Mouse (Mus musculus) heart, embryonic 15.5 days (tissue): ENCODE measurements around the gene Slc5a5. TPM values are rescaled to one million over a fixed set of nuclear protein-coding genes. Genes with fewer than 3 reads are reported as not detected.

Source experiments
- ATAC-seq: fragments of 200-750 bp; cut with Nextera tagmentation; replicated peaks from 2 replicates; pipeline ENCODE4 v1.8.0; 2017; ENCODE audit warnings: low read depth, moderate TSS enrichment; ENCODE audit not compliant: insufficient number of reproducible peaks, insufficient read depth, low FRiP score
- H3K27ac ChIP-seq: fragments of 300-500 bp; sonication (generic); 2 replicates; pipeline ENCODE4 v1.5.1; 2015; ENCODE audit warnings: mild to moderate bottlenecking, inconsistent platforms
- H3K27me3 ChIP-seq: fragments of 300-500 bp; sonication (generic); 2 replicates; pipeline ENCODE4 v1.6.1; 2015; ENCODE audit warnings: inconsistent platforms
- H3K36me3 ChIP-seq: fragments of 300-500 bp; sonication (generic); 2 replicates; pipeline ENCODE4 v1.6.1; 2015; ENCODE audit warnings: mild to moderate bottlenecking, inconsistent platforms
- H3K4me1 ChIP-seq: fragments of 300-500 bp; sonication (generic); replicated peaks from 2 replicates; pipeline ENCODE4 v1.6.1; 2015; ENCODE audit warnings: inconsistent platforms
- H3K4me2 ChIP-seq: fragments of 300-500 bp; sonication (generic); 2 replicates; pipeline ENCODE4 v1.6.1; 2015; ENCODE audit warnings: inconsistent platforms, mild to moderate bottlenecking, moderate library complexity
- H3K4me3 ChIP-seq: fragments of 300-500 bp; sonication (generic); 2 replicates; pipeline ENCODE4 v1.5.1; 2015; ENCODE audit warnings: mild to moderate bottlenecking, inconsistent platforms
- H3K9ac ChIP-seq: fragments of 300-500 bp; sonication (generic); 2 replicates; pipeline ENCODE4 v1.6.1; 2015; ENCODE audit warnings: mild to moderate bottlenecking, inconsistent platforms
- H3K9me3 ChIP-seq: fragments of 300-500 bp; sonication (generic); replicated peaks from 2 replicates; pipeline ENCODE4 v1.6.1; 2016; ENCODE audit warnings: inconsistent platforms
- WGBS: fragments of 180-500 bp; shearing (Covaris S2); methylation state at CpG from one replicate; pipeline ENCODE4 v1.1.7; 2015; ENCODE audit warnings: mixed read lengths; 5-methylcytosine and 5-hydroxymethylcytosine counted together
- polyA plus RNA-seq: library from polyadenylated mRNA; unstranded; fragments of >200 nt; fragmentation: Nextera tagmentation; extraction: Ambion mirVana; gene quantifications from 2 replicates; pipeline ENCODE4 v1.2.1, GENCODE M21; 2015

Slc5a5 gene
- polyA plus RNA-seq, 1 experiment from 2014 or later = 0.09 TPM

GRCm38 (mm10) chr8:70893656-70894384 lies 1.3 kb upstream of the Slc5a5 start:
- Histone ChIP-seq H3K4me2 (no peak overlapping the region), H3K27me3 (peaks cover 46% of the 10 kb centered on the region), H3K9me3 (no peaks in the 10 kb centered on the region; the same call in 1 of the 2 replicates), H3K36me3 (peaks cover 26% of the 10 kb centered on the region), H3K4me3 (no peak overlapping the region), H3K27ac (no peak overlapping the region), H3K9ac (no peak overlapping the region), H3K4me1 (peaks cover 29% of the 10 kb centered on the region)
- WGBS = 31% methylated on average over 12 of the region's 12 CpGs
- no peak for ATAC-seq

DNA sequence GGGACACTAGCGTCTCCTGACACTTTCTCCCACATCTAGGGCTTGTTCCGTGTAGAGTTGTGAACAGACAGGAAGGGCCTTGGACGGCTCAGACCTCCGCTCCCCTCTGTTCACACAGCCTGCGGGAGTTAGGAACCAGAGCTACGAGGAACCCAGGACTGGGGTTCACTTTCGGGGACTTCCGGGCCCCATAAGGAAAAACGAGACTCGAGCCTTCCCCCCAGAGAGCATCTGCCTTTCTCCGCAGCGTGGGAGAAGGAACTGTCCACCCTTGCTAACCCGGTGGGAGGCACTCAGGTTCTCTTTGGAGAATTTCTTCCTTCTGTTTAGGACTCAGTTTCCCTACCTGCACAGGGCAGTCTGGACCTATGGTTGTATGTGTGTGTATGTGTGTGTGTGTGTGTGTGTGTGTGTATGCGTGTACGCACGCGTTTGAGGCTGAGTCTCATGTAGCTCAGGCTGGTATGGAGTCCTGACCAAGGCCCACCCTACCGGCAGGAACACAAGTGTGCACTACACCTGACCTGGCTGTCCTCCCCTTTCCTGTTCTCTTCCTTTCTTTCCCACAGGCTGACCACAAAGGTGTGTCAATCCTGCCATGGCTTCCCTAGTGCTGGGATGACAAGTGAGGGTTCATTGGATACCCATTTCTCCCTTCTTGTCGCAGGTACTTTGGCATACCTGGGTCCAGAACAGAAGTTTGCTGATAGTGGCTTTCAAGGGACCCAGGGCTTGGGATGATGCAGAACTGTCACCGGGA lies 519 bp upstream of the Slc5a5 start:
- WGBS = 23% methylated on average over 20 of the region's 20 CpGs
- Histone ChIP-seq H3K27ac (no peak overlapping the region), H3K9me3 (no peaks in the 10 kb centered on the region; the same call in 1 of the 2 replicates), H3K4me1 (peaks cover 23% of the 10 kb centered on the region), H3K9ac (no peak overlapping the region), H3K36me3 (peaks cover 26% of the 10 kb centered on the region), H3K4me3 (peak overlapping the region; percentile 34), H3K27me3 (peaks cover 46% of the 10 kb centered on the region), H3K4me2 (peak overlapping the region; percentile 51)
- ATAC-seq = no peak

GRCm38 (mm10) chr8:70891356-70891755 lies 1.2 kb downstream of the Slc5a5 start:
- ATAC-seq = no peak
- Histone ChIP-seq H3K9me3 (no peaks in the 10 kb centered on the region; the same call in 1 of the 2 replicates), H3K9ac (no peak overlapping the region), H3K4me1 (peaks cover 20% of the 10 kb centered on the region), H3K4me2 (no peak overlapping the region), H3K27ac (no peak overlapping the region), H3K36me3 (peaks cover 26% of the 10 kb centered on the region), H3K4me3 (peak overlapping the region; percentile 34; the same call in 1 of the 2 replicates), H3K27me3 (peaks cover 56% of the 10 kb centered on the region)
- 4% methylated on average over 21 of the region's 21 CpGs for WGBS

GRCm38 (mm10) chr8:70890656-70891055 lies 1.9 kb downstream of the Slc5a5 start:
- ATAC-seq = no peak
- Histone ChIP-seq H3K27me3 (peaks cover 56% of the 10 kb centered on the region), H3K9ac (no peak overlapping the region), H3K4me1 (peaks cover 13% of the 10 kb centered on the region), H3K27ac (no peak overlapping the region), H3K4me3 (no peak overlapping the region), H3K9me3 (no peaks in the 10 kb centered on the region; the same call in 1 of the 2 replicates), H3K4me2 (no peak overlapping the region), H3K36me3 (peaks cover 23% of the 10 kb centered on the region)
- WGBS = 89% methylated on average over 5 of the region's 5 CpGs

- H3K27me3 ChIP-seq = peaks cover 43% of the 10 kb centered on the region
- H3K4me1 ChIP-seq = peaks cover 11% of the 10 kb centered on the region
- H3K27ac ChIP-seq = no peak overlapping the region
- WGBS = 4% methylated on average over 18 of the region's 18 CpGs
- H3K4me2 ChIP-seq = no peak overlapping the region
- no peak overlapping the region for H3K9ac ChIP-seq
- H3K4me3 ChIP-seq = no peak overlapping the region
- no peaks in the 10 kb centered on the region; the same call in 1 of the 2 replicates for H3K9me3 ChIP-seq
- ATAC-seq = no peak
- H3K36me3 ChIP-seq = no peaks in the 10 kb centered on the region
Measured at GRCm38 (mm10) chr8:70887669-70888068, 4.9 kb downstream of the Slc5a5 start.

GRCm38 (mm10) chr8:70885612-70886011 lies 6.9 kb downstream of the Slc5a5 start:
- no peaks in the 10 kb centered on the region for H3K36me3 ChIP-seq
- no peak overlapping the region for H3K9ac ChIP-seq
- peaks cover 25% of the 10 kb centered on the region for H3K27me3 ChIP-seq
- 14% methylated on average over 12 of the region's 12 CpGs for WGBS
- peaks cover 7% of the 10 kb centered on the region for H3K4me1 ChIP-seq
- no peaks in the 10 kb centered on the region for H3K9me3 ChIP-seq
- no peak for ATAC-seq
- H3K4me3 ChIP-seq = no peak overlapping the region
- no peak overlapping the region for H3K27ac ChIP-seq
- H3K4me2 ChIP-seq = no peak overlapping the region

DNA sequence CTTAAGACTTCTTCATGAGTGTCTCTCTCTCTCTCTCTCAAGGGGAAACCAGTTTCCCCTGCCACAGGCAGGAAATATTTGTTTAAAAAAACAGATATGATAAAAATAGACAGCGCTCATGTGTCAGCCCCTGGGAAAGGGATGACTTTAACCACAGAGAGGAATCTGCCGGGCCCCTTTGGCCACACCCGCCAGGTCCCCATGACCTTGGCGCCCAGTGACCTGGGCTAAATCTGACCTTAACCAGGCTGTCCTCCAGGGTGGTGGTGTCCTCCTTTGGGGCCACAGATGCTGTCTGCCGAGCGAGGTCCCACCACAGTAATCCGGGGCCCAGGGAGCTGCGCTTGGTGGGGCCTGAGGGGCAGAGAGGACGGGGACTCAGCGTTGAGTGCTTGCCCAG lies 7.9 kb downstream of the Slc5a5 start:
- 73% methylated on average over 10 of the region's 10 CpGs for WGBS
- no peak for ATAC-seq
- Histone ChIP-seq H3K27ac (no peak overlapping the region), H3K9ac (no peak overlapping the region), H3K9me3 (no peaks in the 10 kb centered on the region), H3K36me3 (no peaks in the 10 kb centered on the region), H3K27me3 (peaks cover 18% of the 10 kb centered on the region; the same call in 1 of the 2 replicates), H3K4me1 (peaks cover 17% of the 10 kb centered on the region), H3K4me2 (no peak overlapping the region), H3K4me3 (no peak overlapping the region)

- Histone ChIP-seq H3K36me3 (no peaks in the 10 kb centered on the region), H3K9me3 (no peaks in the 10 kb centered on the region), H3K27me3 (peaks cover 15% of the 10 kb centered on the region; the same call in 1 of the 2 replicates), H3K4me1 (peaks cover 17% of the 10 kb centered on the region), H3K4me2 (no peak overlapping the region), H3K4me3 (no peak overlapping the region), H3K9ac (no peak overlapping the region), H3K27ac (no peak overlapping the region)
- 78% methylated on average over 4 of the region's 4 CpGs for WGBS
- ATAC-seq = no peak
Measured at GRCm38 (mm10) chr8:70884186-70884585, 8.4 kb downstream of the Slc5a5 start.

DNA sequence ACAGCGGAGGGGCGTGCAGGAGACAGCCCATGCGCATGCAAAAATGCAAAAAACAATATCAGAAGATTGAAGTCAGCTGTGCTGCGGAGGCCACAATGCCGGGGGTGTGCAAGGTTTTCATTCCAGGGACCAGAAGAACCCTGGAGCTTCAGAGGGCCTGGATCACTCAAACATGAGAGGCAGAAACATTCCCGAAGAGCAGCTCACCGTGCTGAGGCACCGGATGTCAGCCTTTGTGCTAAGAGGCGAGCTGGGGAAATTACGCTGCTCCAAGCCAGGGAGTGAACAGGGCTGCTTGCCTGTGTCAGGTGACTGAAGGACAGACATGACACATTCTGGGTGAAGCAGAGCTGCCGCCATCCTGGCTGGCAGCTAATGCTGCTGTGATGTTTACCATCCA lies 12.0 kb downstream of the Slc5a5 start:
- no peaks in the 10 kb centered on the region for H3K9me3 ChIP-seq
- no peak overlapping the region for H3K9ac ChIP-seq
- H3K27ac ChIP-seq = 0 out of 2 replicates have a peak overlapping the region, but pooled peaks have one; percentile 13
- H3K4me1 ChIP-seq = peaks cover 17% of the 10 kb centered on the region
- no peaks in the 10 kb centered on the region for H3K36me3 ChIP-seq
- peaks cover 3% of the 10 kb centered on the region; the same call in 1 of the 2 replicates for H3K27me3 ChIP-seq
- no peak overlapping the region for H3K4me3 ChIP-seq
- no peak for ATAC-seq
- 15% methylated on average over 11 of the region's 11 CpGs for WGBS
- no peak overlapping the region for H3K4me2 ChIP-seq

DNA sequence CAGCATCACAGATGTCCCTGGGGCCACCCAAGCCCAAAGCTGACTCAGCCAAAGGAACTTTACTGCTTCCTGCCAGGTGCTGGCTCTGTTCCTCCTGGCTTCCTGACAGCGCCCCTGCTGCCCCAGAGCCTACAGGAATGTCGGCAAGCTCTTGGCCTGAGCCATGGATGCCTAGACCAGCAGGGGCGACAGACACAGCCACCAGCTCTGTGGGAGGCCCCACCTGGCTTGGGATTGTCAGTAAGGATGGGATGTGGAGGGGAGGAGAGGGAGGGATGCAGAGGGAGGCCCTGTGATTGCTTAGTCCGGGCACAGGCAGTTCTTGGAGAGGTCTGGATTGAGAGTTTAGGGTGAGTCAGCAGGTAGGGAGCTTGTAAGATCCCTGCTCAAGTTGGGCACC lies 12.4 kb downstream of the Slc5a5 start:
- peaks cover 3% of the 10 kb centered on the region; the same call in 1 of the 2 replicates for H3K27me3 ChIP-seq
- 3% methylated on average over 4 of the region's 4 CpGs for WGBS
- peaks cover 17% of the 10 kb centered on the region for H3K4me1 ChIP-seq
- H3K27ac ChIP-seq = 0 out of 2 replicates have a peak overlapping the region, but pooled peaks have one; percentile 13
- no peak overlapping the region for H3K4me3 ChIP-seq
- H3K9me3 ChIP-seq = no peaks in the 10 kb centered on the region
- H3K36me3 ChIP-seq = no peaks in the 10 kb centered on the region
- no peak overlapping the region for H3K9ac ChIP-seq
- no peak for ATAC-seq
- H3K4me2 ChIP-seq = no peak overlapping the region

- H3K36me3 ChIP-seq = no peaks in the 10 kb centered on the region
- H3K27me3 ChIP-seq = peaks cover 3% of the 10 kb centered on the region; the same call in 1 of the 2 replicates
- H3K4me2 ChIP-seq = no peak overlapping the region
- no peak overlapping the region for H3K9ac ChIP-seq
- H3K9me3 ChIP-seq = no peaks in the 10 kb centered on the region
- peaks cover 14% of the 10 kb centered on the region for H3K4me1 ChIP-seq
- H3K4me3 ChIP-seq = no peak overlapping the region
- WGBS = 55% methylated on average over 4 of the region's 4 CpGs
- ATAC-seq = no peak
- H3K27ac ChIP-seq = no peak overlapping the region
Measured at GRCm38 (mm10) chr8:70879500-70879899, 13.1 kb downstream of the Slc5a5 start.
